Mouse (Mus musculus): Measurements from ENCODE around the gene Unc50. TPM values are rescaled to one million over a fixed set of nuclear protein-coding genes. Genes with fewer than 3 reads are reported as not detected.

The Unc50 gene
- polyA plus RNA-seq, 1 experiment = 22.8 TPM

- Histone ChIP-seq H3K27ac (ENCODE audit: control insufficient read depth, insufficient read depth, low read depth, low read length, poor library complexity) (no peak overlapping the region; the same call in 1 of the 2 replicates), H3K4me3 (replicated peaks; ENCODE audit: control insufficient read depth, low read depth, low read length) (no peak overlapping the region), H3K4me1 (ENCODE audit: control insufficient read depth, insufficient read depth, low read length) (peaks cover 13% of the 10 kb centered on the region)
- 46% methylated on average over 6 of the region's 6 CpGs for WGBS
- TF ChIP-seq POLR2A (IDR thresholded peaks at IDR 0.05; ENCODE audit: borderline replicate concordance, control insufficient read depth, low read depth, low read length) = no peak
- TF ChIP-seq CTCF (IDR thresholded peaks at IDR 0.05; ENCODE audit: control insufficient read depth, insufficient read depth, low read length) = no peak
These were observed 44.8 kb downstream of the Unc50 start for GRCm38 (mm10) chr1:37474634-37475190.

GRCm38 (mm10) chr1:37475312-37475711, 45.4 kb downstream of the Unc50 start:
- no peak overlapping the region for H3K27ac ChIP-seq (ENCODE audit: control insufficient read depth, insufficient read depth, low read depth, low read length, poor library complexity)
- peaks cover 14% of the 10 kb centered on the region for H3K4me1 ChIP-seq (ENCODE audit: control insufficient read depth, insufficient read depth, low read length)
- no peak overlapping the region for H3K4me3 ChIP-seq (replicated peaks; ENCODE audit: control insufficient read depth, low read depth, low read length)
- WGBS = 80% methylated on average over 3 of the region's 3 CpGs
- TF ChIP-seq POLR2A (IDR thresholded peaks at IDR 0.05; ENCODE audit: borderline replicate concordance, control insufficient read depth, low read depth, low read length) (no peak), CTCF (IDR thresholded peaks at IDR 0.05; ENCODE audit: control insufficient read depth, insufficient read depth, low read length) (no peak)

GRCm38 (mm10) chr1:37477250-37477649, 47.3 kb downstream of the Unc50 start:
- 83% methylated on average over 5 of the region's 5 CpGs for WGBS
- peaks cover 12% of the 10 kb centered on the region for H3K4me1 ChIP-seq (ENCODE audit: control insufficient read depth, insufficient read depth, low read length)
- no peak overlapping the region for H3K27ac ChIP-seq (ENCODE audit: control insufficient read depth, insufficient read depth, low read depth, low read length, poor library complexity)
- no peak overlapping the region for H3K4me3 ChIP-seq (replicated peaks; ENCODE audit: control insufficient read depth, low read depth, low read length)
- TF ChIP-seq POLR2A (IDR thresholded peaks at IDR 0.05; ENCODE audit: borderline replicate concordance, control insufficient read depth, low read depth, low read length) = no peak
- TF ChIP-seq CTCF (IDR thresholded peaks at IDR 0.05; ENCODE audit: control insufficient read depth, insufficient read depth, low read length) = no peak

- H3K4me3 ChIP-seq (replicated peaks; ENCODE audit: control insufficient read depth, low read depth, low read length) = peak overlapping the region; percentile 55
- H3K4me1 ChIP-seq (ENCODE audit: control insufficient read depth, insufficient read depth, low read length) = peaks cover 8% of the 10 kb centered on the region
- TF ChIP-seq CTCF (IDR thresholded peaks at IDR 0.05; ENCODE audit: control insufficient read depth, insufficient read depth, low read length) (no peak), POLR2A (IDR thresholded peaks at IDR 0.05; ENCODE audit: borderline replicate concordance, control insufficient read depth, low read depth, low read length) (no peak)
- H3K27ac ChIP-seq (ENCODE audit: control insufficient read depth, insufficient read depth, low read depth, low read length, poor library complexity) = peak overlapping the region; percentile 37; the same call in 1 of the 2 replicates
- WGBS = 10% methylated on average over 5 of the region's 5 CpGs
These were observed 48.0 kb downstream of the Unc50 start for GRCm38 (mm10) chr1:37477928-37478327.

- TF ChIP-seq CTCF (IDR thresholded peaks at IDR 0.05; ENCODE audit: control insufficient read depth, insufficient read depth, low read length) (no peak), POLR2A (IDR thresholded peaks at IDR 0.05; ENCODE audit: borderline replicate concordance, control insufficient read depth, low read depth, low read length) (no peak)
- Histone ChIP-seq H3K4me1 (ENCODE audit: control insufficient read depth, insufficient read depth, low read length) (peaks cover 8% of the 10 kb centered on the region), H3K4me3 (replicated peaks; ENCODE audit: control insufficient read depth, low read depth, low read length) (no peak overlapping the region)
These were observed 48.5 kb downstream of the Unc50 start for GRCm38 (mm10) chr1:37478416-37478815.

GRCm38 (mm10) chr1:37479074-37479473, 49.1 kb downstream of the Unc50 start:
- Histone ChIP-seq H3K4me3 (replicated peaks; ENCODE audit: control insufficient read depth, low read depth, low read length) (no peak overlapping the region), H3K27ac (ENCODE audit: control insufficient read depth, insufficient read depth, low read depth, low read length, poor library complexity) (no peak overlapping the region), H3K4me1 (ENCODE audit: control insufficient read depth, insufficient read depth, low read length) (peaks cover 6% of the 10 kb centered on the region)
- WGBS = 14% methylated on average over 9 of the region's 9 CpGs
- no peak for TF ChIP-seq POLR2A (IDR thresholded peaks at IDR 0.05; ENCODE audit: borderline replicate concordance, control insufficient read depth, low read depth, low read length)
- TF ChIP-seq CTCF (IDR thresholded peaks at IDR 0.05; ENCODE audit: control insufficient read depth, insufficient read depth, low read length) = peak; percentile 67

More at GRCm38 (mm10) chr1:37478416-37478815, 48.5 kb downstream of the Unc50 start:
- no peak overlapping the region for H3K27ac ChIP-seq (ENCODE audit: control insufficient read depth, insufficient read depth, low read depth, low read length, poor library complexity)
- WGBS = 2% methylated on average over 7 of the region's 7 CpGs

- no peak overlapping the region for H3K4me3 ChIP-seq (replicated peaks; ENCODE audit: control insufficient read depth, low read depth, low read length)
- TF ChIP-seq POLR2A (IDR thresholded peaks at IDR 0.05; ENCODE audit: borderline replicate concordance, control insufficient read depth, low read depth, low read length) = no peak
- no peak for TF ChIP-seq CTCF (IDR thresholded peaks at IDR 0.05; ENCODE audit: control insufficient read depth, insufficient read depth, low read length)
- 45% methylated on average over 8 of the region's 8 CpGs for WGBS
- peaks cover 4% of the 10 kb centered on the region for H3K4me1 ChIP-seq (ENCODE audit: control insufficient read depth, insufficient read depth, low read length)
- no peak overlapping the region for H3K27ac ChIP-seq (ENCODE audit: control insufficient read depth, insufficient read depth, low read depth, low read length, poor library complexity)
These were observed 49.8 kb downstream of the Unc50 start for GRCm38 (mm10) chr1:37479759-37480158.

GRCm38 (mm10) chr1:37480731-37481130, 50.8 kb downstream of the Unc50 start:
- Histone ChIP-seq H3K4me3 (replicated peaks; ENCODE audit: control insufficient read depth, low read depth, low read length) (no peak overlapping the region), H3K4me1 (ENCODE audit: control insufficient read depth, insufficient read depth, low read length) (peaks cover 3% of the 10 kb centered on the region; the same call in 1 of the 2 replicates), H3K27ac (ENCODE audit: control insufficient read depth, insufficient read depth, low read depth, low read length, poor library complexity) (no peak overlapping the region; the same call in 1 of the 2 replicates)
- 45% methylated on average over 6 of the region's 6 CpGs for WGBS
- TF ChIP-seq CTCF (IDR thresholded peaks at IDR 0.05; ENCODE audit: control insufficient read depth, insufficient read depth, low read length) = no peak
- TF ChIP-seq POLR2A (IDR thresholded peaks at IDR 0.05; ENCODE audit: borderline replicate concordance, control insufficient read depth, low read depth, low read length) = no peak

All from bone marrow, adult 2 months (tissue).